Mouse (Mus musculus): ENCODE results near the gene Sec24a.

The Sec24a gene

GRCm38 (mm10) chr11:51649889-51650199 is 113.6 kb downstream of the Sec24a start:
- DNase-seq (ENCODE audit: low read depth, low spot score), result no peak

GRCm38 (mm10) chr11:51649111-51649888 is 114.1 kb downstream of the Sec24a start:
- DNase-seq (ENCODE audit: low read depth, low spot score), result no peak

- DNase-seq (ENCODE audit: low read depth, low spot score), result no peak
These were observed 114.9 kb downstream of the Sec24a start for GRCm38 (mm10) chr11:51648566-51648965.

- DNase-seq (ENCODE audit: low read depth, low spot score), result no peak
These were observed 116.4 kb downstream of the Sec24a start for GRCm38 (mm10) chr11:51646751-51647667.

- no peak for DNase-seq (ENCODE audit: low read depth, low spot score)
These were observed 117.2 kb downstream of the Sec24a start for GRCm38 (mm10) chr11:51646245-51646644.

GRCm38 (mm10) chr11:51645293-51645692 is 118.1 kb downstream of the Sec24a start:
- DNase-seq (ENCODE audit: low read depth, low spot score), result no peak

GRCm38 (mm10) chr11:51644217-51644616 is 119.2 kb downstream of the Sec24a start:
- no peak for DNase-seq (ENCODE audit: low read depth, low spot score)

GRCm38 (mm10) chr11:51643761-51644160 is 119.7 kb downstream of the Sec24a start:
- DNase-seq (ENCODE audit: low read depth, low spot score), result no peak

GRCm38 (mm10) chr11:51643202-51643601 is 120.2 kb downstream of the Sec24a start:
- DNase-seq (ENCODE audit: low read depth, low spot score), result no peak
